In genomic region chr1:20867241-20867902, GRCm38 (mm10) we compare ENCODE assay signal across 8 mouse cellular contexts. TPM values are rescaled to one million over a fixed set of nuclear protein-coding genes. Genes with fewer than 3 reads are reported as not detected.
DNase-seq lines count a peak whose midpoint lies in the region; ATAC-seq lines count a peak whose summit lies in the region.

No protein-coding gene starts in this region.

- 0 out of 2 replicates have a peak, but pooled peaks have one; percentile 10 for ATAC-seq in embryonic facial prominence, embryonic 14.5 days (ENCODE audit: low read depth)
- ATAC-seq in erythroid progenitor cell, adult 5-6 weeks (replicated peaks; ENCODE audit: low FRiP score, poor library complexity, severe bottlenecking): no peak

- H3K4me3 ChIP-seq in embryonic facial prominence, embryonic 14.5 days (ENCODE audit: low read depth, low read length): no peak overlapping the region

- H3K4me1 ChIP-seq in embryonic facial prominence, embryonic 14.5 days (ENCODE audit: control insufficient read depth, insufficient read depth, low read length): no peaks in the 10 kb centered on the region

- H3K36me3 ChIP-seq in embryonic facial prominence, embryonic 14.5 days (ENCODE audit: control insufficient read depth, insufficient read depth, low read length): no peaks in the 10 kb centered on the region

- DNase-seq in ES-CJ7 (ENCODE audit: low read depth, low spot score): peak; percentile 97
- peak; percentile 95 for DNase-seq in ZHBTc4 (ENCODE audit: low read depth, low spot score)
- DNase-seq in embryonic facial prominence, embryonic 14.5 days (ENCODE audit: low spot score): no peak
- DNase-seq in mesoderm, embryonic 11.5 days (ENCODE audit: low read depth, low spot score): peak; percentile 39
- DNase-seq in spleen, adult 18-20 months: no peak
- DNase-seq in left cerebral cortex, postnatal 25 days (ENCODE audit: low spot score in 2 of 2): no peak
- DNase-seq in right cerebral cortex, postnatal 14 days: no peak

- 41% methylated on average over 8 of the region's 8 CpGs for WGBS in embryonic facial prominence, embryonic 14.5 days

- H3K4me2 ChIP-seq in embryonic facial prominence, embryonic 14.5 days (ENCODE audit: low read depth, low read length): no peak overlapping the region

- H3K9me3 ChIP-seq in embryonic facial prominence, embryonic 14.5 days (ENCODE audit: control insufficient read depth, low read length): no peaks in the 10 kb centered on the region

- intact Hi-C loops in left cerebral cortex, postnatal 25 days (cut with DNase I): no loop called here

- no peaks in the 10 kb centered on the region for H3K27me3 ChIP-seq in embryonic facial prominence, embryonic 14.5 days (replicated peaks; ENCODE audit: control insufficient read depth, insufficient read depth, low read length)

- no peak overlapping the region for H3K9ac ChIP-seq in embryonic facial prominence, embryonic 14.5 days (ENCODE audit: low read depth, low read length)

- H3K27ac ChIP-seq in embryonic facial prominence, embryonic 14.5 days (replicated peaks; ENCODE audit: low read depth, low read length): no peak overlapping the region

RNA-seq across cellular contexts. Expression of gene Paqr8, which starts 23.0 kb away (rescaled TPM):
- 6.1 and 7.2 TPM in 2 replicates for polyA plus RNA-seq in embryonic facial prominence, embryonic 14.5 days (2014; fragmentation: Nextera tagmentation; extraction: Ambion mirVana)
- total RNA-seq in erythroid progenitor cell, adult 5-6 weeks (2015; ENCODE audit: low replicate concordance): 0.42 TPM in 1 of 2 replicates, not detected in the other
- not detected in 2 replicates for total RNA-seq in erythroid progenitor cell, adult 5-6 weeks (2017; ENCODE audit: low replicate concordance)
- 100 to 1,000 TPM; 116 to 117 TPM for total RNA-seq in left cerebral cortex, postnatal 25 days (2021)

RNA-seq across cellular contexts. Expression of gene Mcm3, which starts 47.3 kb away (rescaled TPM):
- 114 and 131 TPM in 2 replicates for polyA plus RNA-seq in embryonic facial prominence, embryonic 14.5 days (2014; fragmentation: Nextera tagmentation; extraction: Ambion mirVana)
- 307 and 341 TPM in 2 replicates for total RNA-seq in erythroid progenitor cell, adult 5-6 weeks (2015; ENCODE audit: low replicate concordance)
- total RNA-seq in erythroid progenitor cell, adult 5-6 weeks (2017; ENCODE audit: low replicate concordance): 111 and 128 TPM in 2 replicates
- 1 to 10 TPM; 2.2 to 3.1 TPM for total RNA-seq in left cerebral cortex, postnatal 25 days (2021)

Comparison
In these comparisons a context has a peak if more than half of its experiments do, and no peak if none do; other contexts are left out.
1. DNase-seq: peak in ES-CJ7 (single experiment), ZHBTc4 (single experiment) and mesoderm, embryonic 11.5 days (single experiment); none in embryonic facial prominence, embryonic 14.5 days (single experiment), spleen, adult 18-20 months (0 of 2), left cerebral cortex, postnatal 25 days (0 of 2) and right cerebral cortex, postnatal 14 days (single experiment).
2. RNA of gene Paqr8, which starts 23.0 kb away (total RNA-seq): 116 to 117 TPM in left cerebral cortex, postnatal 25 days; 0.42 TPM in erythroid progenitor cell, adult 5-6 weeks; every median in the first group is over 10 times any median in the second.
3. RNA of gene Mcm3, which starts 47.3 kb away (total RNA-seq): 111 to 341 TPM in erythroid progenitor cell, adult 5-6 weeks; 2.2 to 3.1 TPM in left cerebral cortex, postnatal 25 days; every median in the first group is over 10 times any median in the second.